Comparison of ENCODE assay signal across 9 mouse cellular contexts in the genomic region with DNA sequence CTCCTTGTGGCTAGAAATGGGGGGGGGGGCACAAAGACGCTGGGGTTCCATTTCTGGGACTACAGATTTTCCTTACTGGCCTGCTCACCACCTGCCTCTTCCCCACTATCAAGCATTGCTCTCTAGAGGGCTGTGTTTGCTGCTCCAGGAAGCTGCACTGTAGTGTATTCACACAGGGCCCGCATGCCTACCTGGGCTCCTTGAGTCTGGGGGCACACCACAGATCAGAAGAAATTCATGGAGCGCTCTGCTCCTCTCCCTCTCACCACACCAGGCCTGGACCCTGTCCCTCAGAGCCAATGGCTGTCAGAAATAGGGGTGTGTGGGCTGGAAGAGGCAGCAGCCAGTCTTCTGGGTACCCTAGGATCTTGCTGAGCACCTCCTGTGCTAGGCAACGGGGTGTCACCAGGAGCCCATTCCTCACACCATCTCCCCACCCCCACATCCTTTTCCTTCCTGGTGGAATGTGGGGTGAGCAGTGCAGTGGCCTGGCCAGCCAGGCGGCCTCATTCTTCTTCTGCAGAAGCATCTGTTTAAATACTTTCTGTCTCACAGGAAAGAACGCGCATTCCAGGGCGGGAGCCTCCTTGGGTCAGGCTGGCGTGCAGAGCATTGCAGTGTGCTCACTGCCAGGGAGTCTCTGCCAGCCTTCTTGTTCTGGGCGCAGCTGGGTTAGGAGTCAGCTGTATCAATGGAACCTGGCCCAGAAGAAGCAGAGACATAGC. TPM values are rescaled to one million over a fixed set of nuclear protein-coding genes. Genes with fewer than 3 reads are reported as not detected.
A peak's percentile ranks its signal among the peaks of the same experiment; 100 is the strongest.
DNase-seq lines count a peak whose midpoint lies in the region; ATAC-seq and TF ChIP-seq lines count a peak whose summit lies in the region.
"Had no signal": no experiment of that assay in that cellular context is flagged by ENCODE, and none has a peak within 500 bp of the region (broad histone marks: within the 10 kb centered on the region; RNA-seq: fewer than 3 reads in every experiment).

No protein-coding gene starts in this region.

- H3K27ac ChIP-seq in left cerebral cortex, adult 2 months = peak overlapping the region; percentile 34; the same call in 1 of the 2 replicates
- H3K27ac ChIP-seq in forebrain, embryonic 16.5 days (ENCODE audit: low read length) = no peak overlapping the region
- H3K27ac ChIP-seq in hindbrain, embryonic 12.5 days = peak overlapping the region; percentile 74
- H3K27ac ChIP-seq in limb, embryonic 15.5 days = peak overlapping the region; percentile 79
- no peak overlapping the region; the same call in 1 of the 2 replicates for H3K27ac ChIP-seq in neural tube, embryonic 14.5 days (ENCODE audit: low read depth, low read length)

- no peak overlapping the region for H3K9ac ChIP-seq in forebrain, embryonic 16.5 days (replicated peaks; ENCODE audit: low read depth, low read length)
- no peak overlapping the region for H3K9ac ChIP-seq in hindbrain, embryonic 12.5 days
- H3K9ac ChIP-seq in limb, embryonic 15.5 days = no peak overlapping the region
- no peak overlapping the region for H3K9ac ChIP-seq in neural tube, embryonic 14.5 days (replicated peaks; ENCODE audit: low read depth, low read length)

- H3K4me3 ChIP-seq in left cerebral cortex, adult 2 months = no peak overlapping the region
- no peak overlapping the region for H3K4me3 ChIP-seq in forebrain, embryonic 16.5 days (replicated peaks; ENCODE audit: low read length)
- H3K4me3 ChIP-seq in hindbrain, embryonic 12.5 days = no peak overlapping the region
- no peak overlapping the region for H3K4me3 ChIP-seq in limb, embryonic 15.5 days
- H3K4me3 ChIP-seq in neural tube, embryonic 14.5 days (ENCODE audit: low read depth, low read length) = no peak overlapping the region

- ATAC-seq in forebrain, embryonic 16.5 days = 0 out of 2 replicates have a peak, but pooled peaks have one; percentile 31
- ATAC-seq in hindbrain, embryonic 12.5 days (ENCODE audit: low FRiP score) = peak; percentile 56; the same call in 1 of the 2 replicates
- ATAC-seq in limb, embryonic 15.5 days (ENCODE audit: insufficient number of reproducible peaks, low FRiP score, low TSS enrichment, low read depth) = peak; percentile 70; the same call in 1 of the 2 replicates
- 0 out of 2 replicates have a peak, but pooled peaks have one; percentile 69 for ATAC-seq in neural tube, embryonic 14.5 days (ENCODE audit: low read depth)
- ATAC-seq in CD4-positive, CD25-positive, alpha-beta regulatory T cell, adult 4 months = no peak
- ATAC-seq in cerebellum, adult (ENCODE audit: insufficient number of reproducible peaks, low FRiP score, low TSS enrichment) = no peak

- no peaks in the 10 kb centered on the region for H3K27me3 ChIP-seq in forebrain, embryonic 16.5 days (replicated peaks; ENCODE audit: control insufficient read depth, insufficient read depth, low read length)
- peaks cover 12% of the 10 kb centered on the region for H3K27me3 ChIP-seq in hindbrain, embryonic 12.5 days
- peaks cover 3% of the 10 kb centered on the region; the same call in 1 of the 2 replicates for H3K27me3 ChIP-seq in limb, embryonic 15.5 days
- no peaks in the 10 kb centered on the region for H3K27me3 ChIP-seq in neural tube, embryonic 14.5 days (ENCODE audit: control insufficient read depth, insufficient read depth, low read length)

- intact Hi-C loops in left cerebral cortex, adult 2 months (cut with DNase I) = no loop called here

- no peak for DNase-seq in left cerebral cortex, adult 2 months (ENCODE audit: extremely low spot score in 1 of 2, low spot score in 2 of 2)
- no peak for DNase-seq in left cerebral cortex, adult 9 months (ENCODE audit: low spot score in 2 of 2)

- peaks cover 3% of the 10 kb centered on the region; the same call in 1 of the 2 replicates for H3K36me3 ChIP-seq in forebrain, embryonic 16.5 days (ENCODE audit: control insufficient read depth, insufficient read depth)
- H3K36me3 ChIP-seq in hindbrain, embryonic 12.5 days = peaks cover 10% of the 10 kb centered on the region; the same call in 1 of the 2 replicates
- peaks cover 10% of the 10 kb centered on the region for H3K36me3 ChIP-seq in limb, embryonic 15.5 days
- H3K36me3 ChIP-seq in neural tube, embryonic 14.5 days (ENCODE audit: control insufficient read depth, insufficient read depth, low read length) = peaks cover 3% of the 10 kb centered on the region; the same call in 1 of the 2 replicates

- no peaks in the 10 kb centered on the region for H3K9me3 ChIP-seq in forebrain, embryonic 16.5 days (ENCODE audit: control insufficient read depth, low read length)
- H3K9me3 ChIP-seq in hindbrain, embryonic 12.5 days (replicated peaks) = no peaks in the 10 kb centered on the region
- no peaks in the 10 kb centered on the region for H3K9me3 ChIP-seq in limb, embryonic 15.5 days
- no peaks in the 10 kb centered on the region for H3K9me3 ChIP-seq in neural tube, embryonic 14.5 days (ENCODE audit: control insufficient read depth, low read length)
- H3K9me3 ChIP-seq: G1E had no signal

- no peak overlapping the region for H3K4me2 ChIP-seq in forebrain, embryonic 16.5 days (ENCODE audit: low read length)
- no peak overlapping the region for H3K4me2 ChIP-seq in hindbrain, embryonic 12.5 days (replicated peaks)
- no peak overlapping the region for H3K4me2 ChIP-seq in limb, embryonic 15.5 days
- H3K4me2 ChIP-seq in neural tube, embryonic 14.5 days (ENCODE audit: low read depth, low read length) = no peak overlapping the region

- H3K4me1 ChIP-seq in forebrain, embryonic 16.5 days (replicated peaks; ENCODE audit: control insufficient read depth, insufficient read depth, low read length) = peaks cover 12% of the 10 kb centered on the region
- peaks cover 43% of the 10 kb centered on the region for H3K4me1 ChIP-seq in hindbrain, embryonic 12.5 days
- peaks cover 31% of the 10 kb centered on the region for H3K4me1 ChIP-seq in limb, embryonic 15.5 days
- H3K4me1 ChIP-seq in neural tube, embryonic 14.5 days (ENCODE audit: control insufficient read depth, insufficient read depth, low read length) = peaks cover 19% of the 10 kb centered on the region

- 36% methylated on average over 10 of the region's 10 CpGs for WGBS in forebrain, embryonic 16.5 days
- 25% methylated on average over 10 of the region's 10 CpGs for WGBS in hindbrain, embryonic 12.5 days
- WGBS in limb, embryonic 15.5 days = 31% methylated on average over 10 of the region's 10 CpGs
- 28% methylated on average over 10 of the region's 10 CpGs for WGBS in neural tube, embryonic 14.5 days

- TF ChIP-seq CTCF in left cerebral cortex, adult 2 months (IDR thresholded peaks at IDR 0.05) = no peak

RNA-seq across cellular contexts. Expression of a gene that starts 31.4 kb away (rescaled TPM):
- 10 to 100 TPM; 66.4 to 71.1 TPM for total RNA-seq in left cerebral cortex, adult 2 months (2021)
- polyA plus RNA-seq in forebrain, embryonic 16.5 days (2015; fragmentation: Nextera tagmentation; extraction: Ambion mirVana) = 64.9 and 68.8 TPM in 2 replicates
- 57.4 and 66.8 TPM in 2 replicates for polyA plus RNA-seq in hindbrain, embryonic 12.5 days (2016; fragmentation: Nextera tagmentation; extraction: Ambion mirVana)
- 52.4 and 53.0 TPM in 2 replicates for polyA plus RNA-seq in limb, embryonic 15.5 days (2015; fragmentation: Nextera tagmentation; extraction: Ambion mirVana)
- polyA plus RNA-seq in neural tube, embryonic 14.5 days (2014; fragmentation: Nextera tagmentation; extraction: Ambion mirVana) = 63.7 and 67.9 TPM in 2 replicates
- polyA plus RNA-seq in CD4-positive, CD25-positive, alpha-beta regulatory T cell, adult 4 months (2017; shearing (Covaris generic)) = 100 to 1,000 TPM in 1 of 2 experiments, 10 to 100 TPM in 1; 79.7 to 103 TPM

Comparison
In these comparisons a context has a peak if more than half of its experiments do, and no peak if none do; other contexts are left out.
1. H3K27ac ChIP-seq: peak in left cerebral cortex, adult 2 months (single experiment), hindbrain, embryonic 12.5 days (single experiment) and limb, embryonic 15.5 days (single experiment); none in forebrain, embryonic 16.5 days (single experiment) and neural tube, embryonic 14.5 days (single experiment).
2. ATAC-seq: peak in forebrain, embryonic 16.5 days (single experiment), hindbrain, embryonic 12.5 days (single experiment), limb, embryonic 15.5 days (single experiment) and neural tube, embryonic 14.5 days (single experiment); none in CD4-positive, CD25-positive, alpha-beta regulatory T cell, adult 4 months (single experiment) and cerebellum, adult (single experiment).